Mouse (Mus musculus) forebrain, embryonic 15.5 days (tissue): ENCODE measurements around the gene Olfr64. TPM values are rescaled to one million over a fixed set of nuclear protein-coding genes. Genes with fewer than 3 reads are reported as not detected.

ENCODE experiments used
- ATAC-seq: fragments of 200-750 bp; cut with Nextera tagmentation; replicated peaks from 2 replicates; pipeline ENCODE4 v1.8.0; 2017; ENCODE audit warnings: mild to moderate bottlenecking, moderate TSS enrichment, moderate library complexity
- H3K27ac ChIP-seq: fragments of 300-500 bp; sonication (generic); replicated peaks from 2 replicates; pipeline ENCODE4 v1.5.1; 2015; ENCODE audit warnings: mild to moderate bottlenecking, inconsistent platforms
- H3K27me3 ChIP-seq: fragments of 300-500 bp; sonication (generic); 2 replicates; pipeline ENCODE4 v1.6.1; 2015; ENCODE audit warnings: inconsistent platforms
- H3K36me3 ChIP-seq: fragments of 300-500 bp; sonication (generic); 2 replicates; pipeline ENCODE4 v1.6.1; 2015; ENCODE audit warnings: mild to moderate bottlenecking, inconsistent platforms
- H3K4me1 ChIP-seq: fragments of 300-500 bp; sonication (generic); 2 replicates; pipeline ENCODE4 v1.6.1; 2015; ENCODE audit warnings: inconsistent platforms
- H3K4me2 ChIP-seq: fragments of 300-500 bp; sonication (generic); replicated peaks from 2 replicates; pipeline ENCODE4 v1.6.1; 2015; ENCODE audit warnings: mild to moderate bottlenecking, inconsistent platforms
- H3K4me3 ChIP-seq: fragments of 300-500 bp; sonication (generic); 2 replicates; pipeline ENCODE4 v1.5.1; 2015; ENCODE audit warnings: mild to moderate bottlenecking, inconsistent platforms
- H3K9ac ChIP-seq: fragments of 300-500 bp; sonication (generic); replicated peaks from 2 replicates; pipeline ENCODE4 v1.6.1; 2015; ENCODE audit warnings: mild to moderate bottlenecking, inconsistent platforms
- H3K9me3 ChIP-seq: fragments of 300-500 bp; sonication (generic); 2 replicates; pipeline ENCODE4 v1.6.1; 2016; ENCODE audit warnings: inconsistent platforms
- WGBS: fragments of 180-500 bp; shearing (Covaris S2); methylation state at CpG from one replicate; pipeline ENCODE4 v1.1.7; 2015; ENCODE audit warnings: mixed read lengths; 5-methylcytosine and 5-hydroxymethylcytosine counted together
- polyA plus RNA-seq: library from polyadenylated mRNA; unstranded; fragments of >200 nt; fragmentation: Nextera tagmentation; extraction: Ambion mirVana; gene quantifications from 2 replicates; pipeline ENCODE4 v1.2.1, GENCODE M21; 2015

Olfr64 gene
- polyA plus RNA-seq, 1 experiment from 2014 or later, result not detected

DNA sequence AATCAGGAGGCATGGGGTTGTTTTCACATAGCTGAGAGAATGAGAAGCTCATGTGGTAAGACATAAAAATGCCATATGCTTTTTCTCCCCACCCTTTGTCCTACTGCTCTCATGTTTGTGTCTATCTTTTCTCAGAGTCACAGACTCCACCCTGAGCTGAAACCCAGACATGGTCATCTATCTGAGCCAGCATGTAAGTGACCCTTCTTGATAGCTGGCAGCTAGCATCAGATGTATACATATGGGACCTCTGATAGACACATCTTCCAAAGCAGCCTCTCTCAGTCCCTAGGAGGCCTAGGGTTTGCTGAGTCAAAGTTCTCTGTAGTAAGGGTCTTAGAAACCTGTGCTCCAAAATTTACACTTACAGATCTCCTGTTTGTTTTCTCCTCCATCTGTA is 28.6 kb downstream of the Olfr64 start:
- no peaks in the 10 kb centered on the region for H3K4me1 ChIP-seq
- no peak overlapping the region for H3K4me2 ChIP-seq
- H3K9ac ChIP-seq, result no peak overlapping the region
- no peaks in the 10 kb centered on the region for H3K9me3 ChIP-seq
- no peaks in the 10 kb centered on the region for H3K27me3 ChIP-seq
- no peak for ATAC-seq
- no peak overlapping the region for H3K27ac ChIP-seq
- H3K4me3 ChIP-seq, result no peak overlapping the region
- H3K36me3 ChIP-seq, result no peaks in the 10 kb centered on the region

DNA sequence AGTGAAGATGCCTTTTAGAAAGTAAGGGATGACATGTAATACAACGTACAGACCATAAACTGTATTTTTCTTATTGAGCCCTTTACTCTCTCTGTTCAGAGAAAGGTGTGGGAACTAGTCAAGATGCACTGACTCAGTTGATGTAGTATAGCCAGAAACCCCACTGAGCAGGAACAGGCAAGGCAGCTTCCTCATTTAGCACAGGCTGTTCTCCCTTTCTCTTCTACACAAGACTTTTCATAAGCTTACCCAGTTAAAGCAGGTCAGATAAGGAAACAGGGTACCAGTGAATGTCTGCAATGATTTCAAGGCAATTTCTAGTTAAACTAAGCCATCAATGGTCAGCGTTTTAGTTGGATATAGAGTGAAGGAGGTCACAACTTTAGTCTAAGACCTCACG is 32.8 kb downstream of the Olfr64 start:
- no peak overlapping the region for H3K9ac ChIP-seq
- WGBS, result 82% methylated on average over 3 of the region's 3 CpGs
- H3K4me1 ChIP-seq, result no peaks in the 10 kb centered on the region

DNA sequence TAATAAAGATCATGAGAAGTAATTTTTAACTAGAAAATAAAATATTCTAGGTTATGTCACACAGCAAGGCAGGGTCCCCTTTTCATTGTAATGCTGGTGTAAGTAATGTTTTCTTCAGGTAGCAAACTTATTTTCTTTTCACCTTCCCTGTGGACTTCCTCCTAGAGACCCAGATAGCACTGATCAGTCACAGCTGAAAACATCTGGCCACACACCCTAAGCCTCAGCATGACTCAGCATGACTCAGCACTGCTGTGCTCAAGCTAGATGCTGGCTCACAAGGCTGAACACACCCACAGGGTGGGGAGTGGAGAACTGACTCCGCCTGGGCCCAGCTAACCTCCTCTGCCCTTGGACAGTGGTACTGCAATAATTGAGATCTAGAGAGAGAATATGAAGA is 33.4 kb downstream of the Olfr64 start:
- 53% methylated on average over 1 of the region's 1 CpGs for WGBS
- no peak for ATAC-seq
- no peak overlapping the region for H3K27ac ChIP-seq

More for the DNA sequence above, 32.8 kb downstream of the Olfr64 start:
- Histone ChIP-seq H3K4me3 (no peak overlapping the region), H3K27ac (no peak overlapping the region), H3K4me2 (no peak overlapping the region), H3K9me3 (no peaks in the 10 kb centered on the region), H3K36me3 (no peaks in the 10 kb centered on the region), H3K27me3 (no peaks in the 10 kb centered on the region)
- ATAC-seq, result no peak

DNA sequence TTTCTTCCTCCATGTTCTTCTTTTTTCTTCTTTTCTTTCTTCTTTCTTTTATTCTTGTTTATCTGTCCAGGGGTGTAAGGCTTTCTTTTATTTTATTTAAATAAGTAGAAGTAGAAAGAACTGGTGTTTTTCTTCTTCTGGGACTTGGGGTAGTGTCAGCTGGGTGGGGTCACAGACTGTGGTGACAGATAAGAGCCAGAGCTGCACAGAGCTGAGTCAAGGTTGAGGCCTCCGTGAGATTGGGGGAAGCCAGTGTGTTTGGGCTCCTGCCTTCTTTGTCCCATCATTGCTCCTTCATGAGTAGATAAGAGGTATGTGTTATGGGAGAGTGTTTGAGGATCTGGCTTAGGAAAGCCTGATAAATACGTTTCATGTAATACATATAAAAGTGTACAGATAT is 35.2 kb downstream of the Olfr64 start:
- Histone ChIP-seq H3K4me2 (no peak overlapping the region), H3K4me1 (no peaks in the 10 kb centered on the region), H3K27me3 (no peaks in the 10 kb centered on the region), H3K9me3 (no peaks in the 10 kb centered on the region), H3K27ac (no peak overlapping the region), H3K9ac (no peak overlapping the region), H3K36me3 (no peaks in the 10 kb centered on the region), H3K4me3 (no peak overlapping the region)
- WGBS, result 71% methylated on average over 2 of the region's 2 CpGs
- no peak for ATAC-seq

More for the DNA sequence above, 33.4 kb downstream of the Olfr64 start:
- no peak overlapping the region for H3K9ac ChIP-seq
- no peaks in the 10 kb centered on the region for H3K9me3 ChIP-seq
- no peak overlapping the region for H3K4me2 ChIP-seq
- H3K4me1 ChIP-seq, result no peaks in the 10 kb centered on the region
- no peaks in the 10 kb centered on the region for H3K36me3 ChIP-seq
- H3K4me3 ChIP-seq, result no peak overlapping the region
- no peaks in the 10 kb centered on the region for H3K27me3 ChIP-seq

DNA sequence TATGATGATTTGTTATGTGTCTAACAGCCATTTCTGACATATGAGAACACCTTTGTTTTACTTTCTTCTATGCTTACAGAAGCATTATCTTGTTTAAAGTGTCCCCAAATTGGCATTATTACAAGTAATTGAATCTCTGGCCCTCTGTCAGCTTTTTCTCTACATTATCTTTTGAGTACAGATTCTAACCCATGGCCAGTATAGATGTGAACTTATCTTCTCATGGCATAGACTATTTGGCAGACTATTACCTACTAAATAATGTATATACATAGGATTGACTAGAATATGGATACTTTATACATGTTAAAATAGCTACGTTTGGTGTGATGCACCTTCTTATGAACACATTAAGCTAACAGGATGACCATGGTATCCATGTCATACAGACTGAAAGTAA is 39.6 kb downstream of the Olfr64 start:
- 71% methylated on average over 1 of the region's 1 CpGs for WGBS
- Histone ChIP-seq H3K36me3 (no peaks in the 10 kb centered on the region), H3K9ac (no peak overlapping the region), H3K4me2 (no peak overlapping the region), H3K27me3 (no peaks in the 10 kb centered on the region), H3K4me1 (no peaks in the 10 kb centered on the region), H3K9me3 (no peaks in the 10 kb centered on the region), H3K4me3 (no peak overlapping the region), H3K27ac (no peak overlapping the region)
- ATAC-seq, result no peak

DNA sequence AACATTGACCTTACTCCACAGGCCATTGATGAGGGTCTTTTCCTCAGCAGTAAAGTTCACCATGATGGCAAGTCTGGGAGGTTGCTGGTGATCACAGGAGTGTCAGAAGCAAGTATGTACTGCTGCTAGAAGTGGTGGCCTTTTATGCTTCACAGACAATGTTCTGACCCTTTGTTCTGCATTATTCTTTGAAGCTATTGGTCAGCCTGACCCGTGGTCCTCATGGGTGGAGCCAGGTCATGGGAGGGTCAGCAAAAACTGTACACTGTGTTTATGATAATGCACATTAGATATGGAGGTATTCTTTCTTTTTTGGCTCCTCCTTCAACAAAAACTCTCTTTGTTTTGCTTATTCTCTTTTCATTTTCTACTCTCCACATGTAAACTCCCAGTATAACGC is 41.2 kb downstream of the Olfr64 start, which contains the start of gene Hbb-y:
TSS of gene Hbb-y (minus strand) at position 127 of the 400 bp plus-strand sequence.
- H3K27me3 ChIP-seq, result no peaks in the 10 kb centered on the region
- H3K9ac ChIP-seq, result no peak within 1 kb of the TSS
- no peak within 1 kb of the TSS for H3K27ac ChIP-seq
- H3K36me3 ChIP-seq, result no peaks in the 10 kb centered on the region
- 57% methylated on average over 2 of the region's 2 CpGs for WGBS
- ATAC-seq, result no peak
- no peaks in the 10 kb centered on the region for H3K4me1 ChIP-seq
- no peak within 1 kb of the TSS for H3K4me3 ChIP-seq
- no peaks in the 10 kb centered on the region for H3K9me3 ChIP-seq
- no peak within 1 kb of the TSS for H3K4me2 ChIP-seq

- WGBS, result 49% methylated on average over 2 of the region's 2 CpGs
- Histone ChIP-seq H3K27me3 (no peaks in the 10 kb centered on the region), H3K9ac (no peak overlapping the region), H3K4me2 (no peak overlapping the region), H3K27ac (no peak overlapping the region), H3K36me3 (no peaks in the 10 kb centered on the region), H3K4me3 (no peak overlapping the region), H3K4me1 (no peaks in the 10 kb centered on the region), H3K9me3 (no peaks in the 10 kb centered on the region)
- ATAC-seq, result no peak
These were observed 49.6 kb downstream of the Olfr64 start for GRCm38 (mm10) chr7:103844525-103845325.

- no peak for ATAC-seq
- no peaks in the 10 kb centered on the region for H3K9me3 ChIP-seq
- no peak within 1 kb of the TSS for H3K4me3 ChIP-seq
- H3K4me1 ChIP-seq, result no peaks in the 10 kb centered on the region
- H3K36me3 ChIP-seq, result no peaks in the 10 kb centered on the region
- H3K27ac ChIP-seq, result no peak within 1 kb of the TSS
- H3K27me3 ChIP-seq, result no peaks in the 10 kb centered on the region
- WGBS, result 80% methylated on average over 2 of the region's 2 CpGs
- no peak within 1 kb of the TSS for H3K9ac ChIP-seq
- no peak within 1 kb of the TSS for H3K4me2 ChIP-seq
These were observed 51.3 kb downstream of the Olfr64 start, which contains the start of gene Hbb-bh1 for GRCm38 (mm10) chr7:103843034-103843433. Gene Hbb-bh1, minus strand, starts transcription at chr7:103843164.

GRCm38 (mm10) chr7:103840268-103840667 is 54.0 kb downstream of the Olfr64 start, which contains the start of gene Hbb-bh2:
Gene Hbb-bh2, minus strand, starts transcription at chr7:103840520.
- Histone ChIP-seq H3K27ac (no peak within 1 kb of the TSS), H3K9ac (no peak within 1 kb of the TSS), H3K36me3 (no peaks in the 10 kb centered on the region), H3K4me3 (no peak within 1 kb of the TSS), H3K9me3 (no peaks in the 10 kb centered on the region), H3K4me1 (no peaks in the 10 kb centered on the region), H3K4me2 (no peak within 1 kb of the TSS), H3K27me3 (no peaks in the 10 kb centered on the region)
- ATAC-seq, result no peak
- WGBS, result 88% methylated on average over 3 of the region's 3 CpGs

Other genes with a start within 250 kb of the Olfr64 start
- gene Olfr623, start 230.8 kb downstream of the Olfr64 start, polyA plus RNA-seq, result not detected in 2 replicates
- not detected in 2 replicates for gene Olfr624, start 223.3 kb downstream of the Olfr64 start, polyA plus RNA-seq
- gene Olfr625-ps1, start 211.8 kb downstream of the Olfr64 start, polyA plus RNA-seq, result not detected in 2 replicates
- not detected in 2 replicates for gene Olfr243, start 179.8 kb downstream of the Olfr64 start, polyA plus RNA-seq
- not detected in 2 replicates for gene Olfr628, start 164.1 kb downstream of the Olfr64 start, polyA plus RNA-seq
- not detected in 2 replicates for gene Olfr629, start 149.5 kb downstream of the Olfr64 start, polyA plus RNA-seq
- gene Olfr630, start 137.2 kb downstream of the Olfr64 start, polyA plus RNA-seq, result not detected in 2 replicates
- not detected in 2 replicates for gene Olfr69, start 122.9 kb downstream of the Olfr64 start, polyA plus RNA-seq
- gene Olfr68, start 114.8 kb downstream of the Olfr64 start, polyA plus RNA-seq, result not detected in 2 replicates
- gene Olfr67, start 102.7 kb downstream of the Olfr64 start, polyA plus RNA-seq, result not detected in 2 replicates
- 1,298 and 1,407 TPM in 2 replicates for gene Hbb-bt, start 80.5 kb downstream of the Olfr64 start, polyA plus RNA-seq
- gene Hbb-bs, start 66.4 kb downstream of the Olfr64 start, polyA plus RNA-seq, result 3,597 and 4,102 TPM in 2 replicates
- gene Hbb-bh2, start 54.0 kb downstream of the Olfr64 start, polyA plus RNA-seq, result not detected in 2 replicates
- gene Hbb-bh1, start 51.3 kb downstream of the Olfr64 start, polyA plus RNA-seq, result 1.1 and 2.1 TPM in 2 replicates
- gene Hbb-y, start 41.3 kb downstream of the Olfr64 start, polyA plus RNA-seq, result 114 and 201 TPM in 2 replicates
- gene Olfr66, start 8.2 kb downstream of the Olfr64 start, polyA plus RNA-seq, result not detected in 2 replicates
- not detected in 2 replicates for gene Olfr65, start 9.0 kb upstream of the Olfr64 start, polyA plus RNA-seq
- gene Olfr631, start 34.3 kb upstream of the Olfr64 start, polyA plus RNA-seq, result not detected in 2 replicates
- gene Olfr632, start 39.9 kb upstream of the Olfr64 start, polyA plus RNA-seq, result not detected in 2 replicates
- not detected in 2 replicates for gene Olfr633, start 50.0 kb upstream of the Olfr64 start, polyA plus RNA-seq
- not detected in 2 replicates for gene Olfr635, start 76.7 kb upstream of the Olfr64 start, polyA plus RNA-seq
- not detected in 2 replicates for gene Olfr638, start 104.3 kb upstream of the Olfr64 start, polyA plus RNA-seq
- gene Olfr639, start 122.8 kb upstream of the Olfr64 start, polyA plus RNA-seq, result not detected in 2 replicates
- not detected in 2 replicates for gene Olfr640, start 131.1 kb upstream of the Olfr64 start, polyA plus RNA-seq
- not detected in 2 replicates for gene Olfr641, start 141.0 kb upstream of the Olfr64 start, polyA plus RNA-seq
- not detected in 2 replicates for gene Olfr642, start 158.2 kb upstream of the Olfr64 start, polyA plus RNA-seq
- gene 4930516K23Rik, start 167.0 kb upstream of the Olfr64 start, polyA plus RNA-seq, result not detected in 2 replicates
- not detected in 2 replicates for gene Olfr644, start 177.4 kb upstream of the Olfr64 start, polyA plus RNA-seq
- not detected in 2 replicates for gene Olfr645, start 191.0 kb upstream of the Olfr64 start, polyA plus RNA-seq
- not detected in 2 replicates for gene Olfr646, start 210.4 kb upstream of the Olfr64 start, polyA plus RNA-seq
- gene Ubqln5, start 235.3 kb upstream of the Olfr64 start, polyA plus RNA-seq, result not detected in 2 replicates
- gene Olfr643, start 242.9 kb upstream of the Olfr64 start, polyA plus RNA-seq, result not detected in 2 replicates
- not detected in 2 replicates for gene Ubqln3, start 248.8 kb upstream of the Olfr64 start, polyA plus RNA-seq